Mouse (Mus musculus): ENCODE results near the gene Lrrc8c.

DNA sequence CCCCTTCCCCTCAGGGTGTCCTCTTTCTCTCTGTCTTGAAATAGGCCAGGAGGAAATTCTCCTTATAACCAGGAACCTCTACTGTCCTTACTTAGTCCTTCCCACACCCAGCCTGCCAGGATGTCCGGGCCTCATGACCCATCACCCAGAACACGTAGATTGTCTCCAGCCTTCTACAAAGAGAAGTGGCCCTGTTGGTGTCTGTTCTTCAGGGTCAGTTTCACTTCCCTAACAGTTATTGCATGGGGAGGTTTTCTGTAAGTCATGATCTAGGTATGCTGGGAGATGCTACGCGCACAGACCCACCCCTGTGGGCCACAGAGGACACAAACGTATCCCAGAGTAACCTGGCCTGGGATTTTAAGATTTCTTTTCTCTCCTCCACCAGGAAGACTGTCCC, 142.7 kb downstream of the Lrrc8c start:
- no peak for TF ChIP-seq CTCF (IDR thresholded peaks at IDR 0.05; ENCODE audit: control insufficient read depth, insufficient read depth, low read length)
- TF ChIP-seq POLR2A (IDR thresholded peaks at IDR 0.05; ENCODE audit: borderline replicate concordance, control insufficient read depth, low read depth, low read length), result no peak

All from bone marrow, adult 2 months (tissue).